Mouse (Mus musculus): Measurements from ENCODE around the gene Cacna1b. TPM values are rescaled to one million over a fixed set of nuclear protein-coding genes. Genes with fewer than 3 reads are reported as not detected.

The Cacna1b gene
- total and polyA plus RNA-seq, 2 experiments: not detected

DNA sequence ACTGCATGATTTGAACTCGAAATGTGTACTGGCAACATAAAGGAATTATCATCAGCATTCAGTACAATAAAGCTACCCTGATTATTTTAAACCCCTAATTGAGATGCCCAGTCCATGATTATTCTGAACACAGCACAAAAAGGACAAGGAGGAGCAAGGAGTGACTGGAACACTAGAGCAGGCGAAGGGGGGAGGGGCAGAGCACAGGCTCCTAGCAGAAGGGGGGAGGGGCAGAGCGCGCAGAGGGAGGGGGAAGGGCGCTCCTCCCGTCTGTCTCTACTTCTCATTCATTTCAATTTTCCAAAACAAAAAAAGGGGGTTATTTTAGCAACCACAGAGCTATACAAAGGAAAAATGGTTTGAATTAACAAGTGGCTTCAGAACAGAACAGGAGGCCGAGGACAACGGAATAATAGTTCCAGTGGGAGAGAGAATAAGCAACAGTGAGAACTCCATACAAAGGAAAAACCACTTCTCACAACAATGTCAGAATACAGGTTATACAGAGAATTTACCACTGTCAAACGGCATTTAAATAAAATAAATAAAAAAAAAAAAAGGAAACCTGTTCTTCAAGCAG lies 98.2 kb downstream of the Cacna1b start:
- Histone ChIP-seq H3K36me3 (ENCODE audit: control insufficient read depth, insufficient read depth, low read length) (no peaks in the 10 kb centered on the region), H3K79me2 (ENCODE audit: control insufficient read depth, insufficient read depth, low read length) (no peaks in the 10 kb centered on the region), H3K4me3 (ENCODE audit: insufficient read depth, low read depth, low read length) (no peak overlapping the region), H3K27me3 (ENCODE audit: control insufficient read depth, insufficient read depth, low read length) (no peaks in the 10 kb centered on the region), H3K4me1 (ENCODE audit: control insufficient read depth, insufficient read depth, low read length) (no peaks in the 10 kb centered on the region), H3K27ac (replicated peaks; ENCODE audit: insufficient read depth, low read depth, low read length) (no peak overlapping the region), H3K9ac (ENCODE audit: low read depth, low read length) (no peak overlapping the region)
- TF ChIP-seq POLR2A (IDR thresholded peaks at IDR 0.05; ENCODE audit: extremely low read depth, insufficient read depth, low read length): no peak
- TF ChIP-seq CTCF (IDR thresholded peaks at IDR 0.05; ENCODE audit: low read depth, low read length): no peak
- WGBS: 51% methylated on average over 9 of the region's 9 CpGs
- DNase-seq (ENCODE audit: extremely low read depth, low read depth, low spot score): no peak

DNA sequence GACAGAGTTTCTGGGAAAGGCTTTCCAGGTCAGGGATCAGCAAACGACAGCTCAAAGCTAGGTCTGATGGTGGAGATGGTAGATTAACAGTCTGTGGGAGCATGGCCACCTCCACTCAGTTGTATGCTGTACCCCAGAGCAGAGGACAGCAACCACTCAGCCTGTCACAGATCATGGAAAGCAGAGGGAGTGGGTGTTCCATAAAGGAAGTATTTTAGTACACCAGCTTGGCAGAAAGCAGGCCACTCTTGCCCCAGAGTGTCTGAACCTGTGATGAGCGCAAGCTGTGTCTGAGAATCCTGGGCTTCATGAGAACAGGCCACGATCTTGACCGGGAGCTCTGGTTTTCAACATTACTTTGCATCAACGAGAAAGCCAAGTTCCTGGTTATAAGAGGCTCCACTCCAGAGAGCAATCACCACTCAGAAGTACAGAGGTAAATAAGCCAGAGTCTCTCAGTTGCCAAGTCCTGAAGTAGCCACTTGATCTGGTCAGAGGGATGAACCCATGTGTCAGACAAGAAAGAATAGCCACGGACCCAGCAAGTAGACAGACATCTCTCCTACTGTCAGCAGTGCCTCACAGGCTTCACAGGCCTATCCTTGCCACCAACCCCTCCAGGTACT lies 103.7 kb downstream of the Cacna1b start:
- Histone ChIP-seq H3K4me3 (ENCODE audit: insufficient read depth, low read depth, low read length) (no peak overlapping the region), H3K9ac (ENCODE audit: low read depth, low read length) (no peak overlapping the region), H3K79me2 (ENCODE audit: control insufficient read depth, insufficient read depth, low read length) (no peaks in the 10 kb centered on the region), H3K27me3 (ENCODE audit: control insufficient read depth, insufficient read depth, low read length) (no peaks in the 10 kb centered on the region), H3K27ac (replicated peaks; ENCODE audit: insufficient read depth, low read depth, low read length) (no peak overlapping the region), H3K4me1 (ENCODE audit: control insufficient read depth, insufficient read depth, low read length) (no peaks in the 10 kb centered on the region), H3K36me3 (ENCODE audit: control insufficient read depth, insufficient read depth, low read length) (no peaks in the 10 kb centered on the region)
- WGBS: 79% methylated on average over 6 of the region's 6 CpGs
- TF ChIP-seq POLR2A (IDR thresholded peaks at IDR 0.05; ENCODE audit: extremely low read depth, insufficient read depth, low read length) (no peak), CTCF (IDR thresholded peaks at IDR 0.05; ENCODE audit: low read depth, low read length) (no peak)
- no peak for DNase-seq (ENCODE audit: extremely low read depth, low read depth, low spot score)

DNA sequence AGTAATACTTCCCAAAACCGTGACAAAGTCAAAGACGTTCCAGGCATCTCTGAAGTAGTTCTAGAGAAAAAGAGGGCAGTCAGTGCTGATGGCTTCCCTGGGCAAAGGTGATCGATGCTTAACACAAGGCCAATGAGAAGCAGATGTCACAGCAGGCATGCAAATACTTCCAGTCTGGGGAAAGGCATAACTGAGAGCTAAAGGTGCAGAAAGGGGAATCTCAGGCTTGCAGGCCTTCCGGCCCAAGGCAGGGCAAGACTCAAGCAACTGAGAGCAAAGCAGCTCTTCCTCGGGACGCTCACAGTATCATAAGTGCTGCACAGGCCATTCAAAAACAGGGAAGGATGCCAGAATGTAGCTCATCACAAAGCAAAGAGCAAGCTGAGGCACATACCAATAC lies 114.4 kb downstream of the Cacna1b start:
- no peaks in the 10 kb centered on the region for H3K79me2 ChIP-seq (ENCODE audit: control insufficient read depth, insufficient read depth, low read length)
- no peak for DNase-seq (ENCODE audit: extremely low read depth, low read depth, low spot score)
- no peaks in the 10 kb centered on the region for H3K27me3 ChIP-seq (ENCODE audit: control insufficient read depth, insufficient read depth, low read length)
- no peaks in the 10 kb centered on the region for H3K4me1 ChIP-seq (ENCODE audit: control insufficient read depth, insufficient read depth, low read length)
- TF ChIP-seq POLR2A (IDR thresholded peaks at IDR 0.05; ENCODE audit: extremely low read depth, insufficient read depth, low read length) (no peak), CTCF (IDR thresholded peaks at IDR 0.05; ENCODE audit: low read depth, low read length) (no peak)
- no peaks in the 10 kb centered on the region for H3K36me3 ChIP-seq (ENCODE audit: control insufficient read depth, insufficient read depth, low read length)
- H3K9ac ChIP-seq (ENCODE audit: low read depth, low read length): no peak overlapping the region
- H3K27ac ChIP-seq (replicated peaks; ENCODE audit: insufficient read depth, low read depth, low read length): no peak overlapping the region
- 81% methylated on average over 6 of the region's 6 CpGs for WGBS
- no peak overlapping the region for H3K4me3 ChIP-seq (ENCODE audit: insufficient read depth, low read depth, low read length)

DNA sequence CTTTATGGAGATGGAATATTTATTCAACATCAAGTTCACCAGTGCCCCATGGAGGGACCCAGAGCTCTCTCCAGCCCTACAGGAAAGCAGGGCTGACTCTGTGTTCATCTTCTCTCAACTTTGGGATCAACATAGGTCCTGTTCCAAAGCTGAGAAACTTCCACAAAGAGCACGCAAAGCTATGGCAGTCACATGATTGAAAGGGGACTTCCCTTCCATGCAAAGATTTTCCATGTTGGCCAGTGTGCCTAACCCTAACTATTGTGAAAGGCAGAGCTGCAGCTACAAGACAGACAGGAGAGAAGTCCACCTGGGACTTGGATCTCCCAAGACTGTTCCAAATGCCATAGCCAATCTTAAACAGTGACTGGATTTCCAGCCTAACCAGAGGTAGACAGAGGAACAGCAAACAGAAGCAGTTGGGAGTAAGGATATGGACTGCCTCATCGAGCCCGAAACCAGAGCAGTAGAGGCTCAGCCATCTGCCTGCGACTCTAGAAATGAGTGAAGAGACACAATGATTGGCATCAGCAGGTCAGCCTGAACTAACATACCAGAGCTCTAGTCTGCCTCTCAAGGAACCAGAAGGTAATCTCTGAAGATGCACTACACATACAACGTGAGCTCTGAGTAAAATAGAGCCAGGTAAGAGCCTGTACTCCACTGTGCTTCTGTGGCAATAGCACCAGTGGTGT lies 116.4 kb downstream of the Cacna1b start:
- no peak for DNase-seq (ENCODE audit: extremely low read depth, low read depth, low spot score)
- Histone ChIP-seq H3K9ac (ENCODE audit: low read depth, low read length) (no peak overlapping the region), H3K36me3 (ENCODE audit: control insufficient read depth, insufficient read depth, low read length) (no peaks in the 10 kb centered on the region), H3K27ac (replicated peaks; ENCODE audit: insufficient read depth, low read depth, low read length) (no peak overlapping the region), H3K4me1 (ENCODE audit: control insufficient read depth, insufficient read depth, low read length) (no peaks in the 10 kb centered on the region), H3K79me2 (ENCODE audit: control insufficient read depth, insufficient read depth, low read length) (no peaks in the 10 kb centered on the region), H3K4me3 (ENCODE audit: insufficient read depth, low read depth, low read length) (no peak overlapping the region), H3K27me3 (ENCODE audit: control insufficient read depth, insufficient read depth, low read length) (no peaks in the 10 kb centered on the region)
- WGBS: 89% methylated on average over 5 of the region's 5 CpGs
- no peak for TF ChIP-seq POLR2A (IDR thresholded peaks at IDR 0.05; ENCODE audit: extremely low read depth, insufficient read depth, low read length)
- no peak for TF ChIP-seq CTCF (IDR thresholded peaks at IDR 0.05; ENCODE audit: low read depth, low read length)

DNA sequence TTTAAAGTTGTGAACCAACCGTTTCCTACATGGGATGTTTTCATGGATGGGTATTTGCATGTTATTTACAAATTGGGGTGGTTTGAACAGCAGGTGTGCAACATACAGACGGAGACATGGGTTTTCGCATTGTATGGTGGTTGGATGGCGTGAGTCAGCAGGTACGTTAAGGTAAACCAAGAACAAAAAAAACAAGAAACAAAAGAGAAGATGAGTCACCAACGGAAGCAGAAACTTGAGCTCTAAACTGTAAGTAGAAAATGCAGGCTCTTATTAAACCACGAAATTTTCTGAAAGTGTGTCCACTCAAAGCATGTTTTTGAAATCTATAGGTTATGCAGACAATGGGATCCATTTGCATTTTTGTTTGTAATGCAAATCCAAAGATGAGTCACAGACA lies 120.1 kb downstream of the Cacna1b start:
- Histone ChIP-seq H3K79me2 (ENCODE audit: control insufficient read depth, insufficient read depth, low read length) (no peaks in the 10 kb centered on the region), H3K4me3 (ENCODE audit: insufficient read depth, low read depth, low read length) (no peak overlapping the region), H3K9ac (ENCODE audit: low read depth, low read length) (no peak overlapping the region), H3K4me1 (ENCODE audit: control insufficient read depth, insufficient read depth, low read length) (no peaks in the 10 kb centered on the region), H3K36me3 (ENCODE audit: control insufficient read depth, insufficient read depth, low read length) (no peaks in the 10 kb centered on the region), H3K27ac (replicated peaks; ENCODE audit: insufficient read depth, low read depth, low read length) (no peak overlapping the region), H3K27me3 (ENCODE audit: control insufficient read depth, insufficient read depth, low read length) (no peaks in the 10 kb centered on the region)
- no peak for DNase-seq (ENCODE audit: extremely low read depth, low read depth, low spot score)
- no peak for TF ChIP-seq POLR2A (IDR thresholded peaks at IDR 0.05; ENCODE audit: extremely low read depth, insufficient read depth, low read length)
- TF ChIP-seq CTCF (IDR thresholded peaks at IDR 0.05; ENCODE audit: low read depth, low read length): no peak
- WGBS: 86% methylated on average over 7 of the region's 7 CpGs

All from liver, adult 2 months (tissue).